Mouse (Mus musculus): Measurements from ENCODE around the gene Specc1l.

DNA sequence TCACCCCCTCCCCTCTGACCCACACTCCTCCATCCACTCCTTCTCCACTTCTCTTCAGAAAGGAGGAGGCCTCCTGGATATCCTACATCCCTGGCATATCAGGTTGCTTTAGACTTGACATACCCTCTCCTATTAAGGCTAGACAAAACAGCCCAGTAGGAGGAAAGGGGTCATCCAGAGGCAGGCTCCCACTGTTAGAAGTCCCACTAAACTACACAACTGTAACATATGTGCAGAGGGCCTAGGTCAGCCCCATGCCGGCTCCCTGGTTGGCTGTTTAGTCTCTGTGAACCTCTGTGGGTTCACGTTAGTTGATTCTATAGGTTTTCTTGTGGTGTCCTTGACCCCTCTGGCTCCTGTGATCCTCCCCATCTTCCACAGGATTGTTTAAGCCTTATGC lies 23.9 kb downstream of the Specc1l start:
- TF ChIP-seq CTCF (IDR thresholded peaks at IDR 0.05; ENCODE audit: low read depth): no peak
- TF ChIP-seq EP300 (optimal IDR thresholded peaks at IDR 0.05): no peak
